Comparison of ENCODE assay signal across 14 mouse cellular contexts in the genomic region with DNA sequence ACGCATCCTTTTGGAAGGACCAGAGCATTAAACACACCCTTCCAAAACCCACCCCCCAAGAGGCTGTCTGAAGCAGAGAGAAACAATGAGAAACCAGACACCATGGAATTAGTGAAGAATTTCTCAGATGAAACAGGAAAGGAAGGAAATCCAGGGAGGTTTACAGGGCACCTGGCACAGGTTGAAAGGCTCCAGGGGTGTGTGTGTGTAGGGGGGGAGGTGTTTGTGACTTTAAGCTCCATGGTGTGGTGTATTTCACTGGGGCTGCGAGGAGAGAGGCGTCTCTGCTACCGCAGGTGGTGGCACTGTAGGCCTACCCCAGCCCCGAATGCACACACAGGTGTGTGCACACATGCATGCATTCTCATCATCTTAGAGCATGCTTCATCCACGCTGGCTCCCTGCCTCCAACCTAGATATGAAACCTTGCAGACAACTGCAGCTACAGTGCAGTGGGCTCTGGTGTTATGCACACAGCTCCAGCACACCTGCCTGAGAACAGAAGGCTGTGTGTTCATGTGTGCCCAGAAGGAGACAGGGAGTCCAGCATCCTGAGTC.
"Had no signal": no experiment of that assay in that cellular context is flagged by ENCODE, and none has a peak within 500 bp of the region (broad histone marks: within the 10 kb centered on the region; RNA-seq: fewer than 3 reads in every experiment).

No protein-coding gene starts in this region.

- DNase-seq: kidney, postnatal 14 days; left cerebral cortex, postnatal 4 days; lung, postnatal 14 days; right cerebral cortex, adult 18-20 months; right cerebral cortex, postnatal 25 days; thymus, postnatal 36 days had no signal

- H3K9ac ChIP-seq: kidney, embryonic 15.5 days; limb, embryonic 15.5 days; liver, embryonic 12.5 days; lung, embryonic 15.5 days; midbrain, embryonic 12.5 days; neural tube, embryonic 13.5 days had no signal

- H3K36me3 ChIP-seq: liver, embryonic 12.5 days; lung, embryonic 15.5 days; midbrain, embryonic 12.5 days had no signal

- H3K27ac ChIP-seq: kidney, embryonic 15.5 days; limb, embryonic 15.5 days; liver, embryonic 12.5 days; lung, embryonic 15.5 days; macrophage; midbrain, embryonic 12.5 days; neural tube, embryonic 13.5 days had no signal

- H3K27me3 ChIP-seq: limb, embryonic 15.5 days; lung, embryonic 15.5 days had no signal

- ATAC-seq: liver, embryonic 12.5 days had no signal

- H3K4me2 ChIP-seq: kidney, embryonic 15.5 days; limb, embryonic 15.5 days; liver, embryonic 12.5 days; lung, embryonic 15.5 days; midbrain, embryonic 12.5 days; neural tube, embryonic 13.5 days had no signal

- H3K9me3 ChIP-seq: kidney, embryonic 15.5 days; limb, embryonic 15.5 days; lung, embryonic 15.5 days; midbrain, embryonic 12.5 days; neural tube, embryonic 13.5 days had no signal

- H3K4me3 ChIP-seq: kidney, embryonic 15.5 days; limb, embryonic 15.5 days; liver, embryonic 12.5 days; lung, embryonic 15.5 days; megakaryocyte, embryonic 14.5 days; midbrain, embryonic 12.5 days; neural tube, embryonic 13.5 days had no signal
